8 mouse cellular contexts compared by ENCODE assay signal in the genomic region with DNA sequence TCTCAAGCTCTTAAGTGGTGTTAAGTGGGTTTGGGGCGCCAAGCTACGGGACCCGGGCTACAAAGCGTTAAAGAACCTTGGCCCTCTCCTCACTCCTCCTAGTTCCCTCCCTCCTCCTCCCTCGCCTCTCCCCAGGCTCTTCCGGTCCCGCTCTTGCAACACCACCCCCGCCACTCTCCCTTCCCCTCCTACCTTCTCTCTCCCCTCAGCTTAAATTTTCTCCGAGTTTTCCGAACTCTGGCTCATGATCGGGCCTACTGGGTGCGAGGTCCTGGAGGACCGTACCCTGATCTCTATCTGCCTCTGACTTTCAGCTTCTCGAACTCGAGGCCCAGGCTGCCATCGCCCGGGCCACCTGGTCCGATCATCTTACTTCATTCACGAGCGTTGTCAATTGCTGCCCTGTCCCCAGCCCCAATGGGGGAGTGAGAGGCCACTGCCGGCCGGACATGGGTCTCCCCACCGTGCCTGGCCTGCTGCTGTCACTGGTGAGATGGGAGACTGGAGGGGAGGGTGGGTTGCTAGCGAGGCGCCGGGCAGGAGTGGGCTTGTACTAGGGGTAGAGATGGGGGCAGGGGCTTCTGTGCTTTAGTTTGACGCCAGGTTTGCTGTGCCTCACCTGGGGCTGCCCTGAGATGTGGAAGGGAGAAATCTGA. TPM values are rescaled to one million over a fixed set of nuclear protein-coding genes. Genes with fewer than 3 reads are reported as not detected.
DNase-seq lines count a peak whose midpoint lies in the region; ATAC-seq and TF ChIP-seq lines count a peak whose summit lies in the region.

No protein-coding gene starts in this region.

- no peak for TF ChIP-seq CTCF in Patski (IDR thresholded peaks at IDR 0.05)
- TF ChIP-seq CTCF in kidney, postnatal 0 days (IDR thresholded peaks at IDR 0.05; ENCODE audit: low read depth) = no peak

- H3K9me3 ChIP-seq in embryonic facial prominence, embryonic 13.5 days = no peaks in the 10 kb centered on the region
- no peaks in the 10 kb centered on the region for H3K9me3 ChIP-seq in heart, embryonic 16.5 days (replicated peaks; ENCODE audit: control insufficient read depth, low read length)
- H3K9me3 ChIP-seq in kidney, postnatal 0 days (replicated peaks; ENCODE audit: low read length) = no peaks in the 10 kb centered on the region
- H3K9me3 ChIP-seq in stomach, embryonic 14.5 days (ENCODE audit: control insufficient read depth, low read depth, low read length) = no peaks in the 10 kb centered on the region

- WGBS in embryonic facial prominence, embryonic 13.5 days = under 1% methylated on average over 27 of the region's 27 CpGs
- WGBS in heart, embryonic 16.5 days = 1% methylated on average over 27 of the region's 27 CpGs
- under 1% methylated on average over 27 of the region's 27 CpGs for WGBS in kidney, postnatal 0 days
- WGBS in stomach, embryonic 14.5 days = under 1% methylated on average over 27 of the region's 27 CpGs

- DNase-seq in 416B (ENCODE audit: low read depth) (peak; percentile 83), Patski (ENCODE audit: low read depth, low spot score) (no peak)
- peak; percentile 97 for DNase-seq in kidney, postnatal 0 days (ENCODE audit: low spot score)
- DNase-seq in lung, postnatal 4 days = peak; percentile 85 to 88
- no peak for DNase-seq in layer of hippocampus, adult 8-10 months (ENCODE audit: low spot score in 2 of 2)

- H3K36me3 ChIP-seq in embryonic facial prominence, embryonic 13.5 days = no peaks in the 10 kb centered on the region
- no peaks in the 10 kb centered on the region for H3K36me3 ChIP-seq in heart, embryonic 16.5 days (ENCODE audit: control insufficient read depth, insufficient read depth)
- H3K36me3 ChIP-seq in kidney, postnatal 0 days (ENCODE audit: insufficient read depth, low read length) = no peaks in the 10 kb centered on the region
- H3K36me3 ChIP-seq in stomach, embryonic 14.5 days (ENCODE audit: control insufficient read depth, insufficient read depth, low read length) = no peaks in the 10 kb centered on the region

- ATAC-seq in Patski = peak; percentile 49
- ATAC-seq in embryonic facial prominence, embryonic 13.5 days (ENCODE audit: insufficient number of reproducible peaks, insufficient read depth, low FRiP score, low TSS enrichment, low read depth) = peak; percentile 71
- ATAC-seq in heart, embryonic 16.5 days (replicated peaks; ENCODE audit: extremely low read depth, insufficient read depth, low FRiP score) = peak; percentile 81
- ATAC-seq in kidney, postnatal 0 days (replicated peaks; ENCODE audit: low FRiP score, low read depth) = peak; percentile 73
- peak; percentile 86 for ATAC-seq in stomach, embryonic 14.5 days (ENCODE audit: insufficient number of reproducible peaks, insufficient read depth, low FRiP score, low read depth)

- H3K4me1 ChIP-seq in embryonic facial prominence, embryonic 13.5 days = peaks cover 55% of the 10 kb centered on the region
- H3K4me1 ChIP-seq in heart, embryonic 16.5 days (ENCODE audit: control insufficient read depth, insufficient read depth, low read length) = peaks cover 34% of the 10 kb centered on the region
- H3K4me1 ChIP-seq in kidney, postnatal 0 days (replicated peaks; ENCODE audit: insufficient read depth, low read length) = peaks cover 30% of the 10 kb centered on the region
- peaks cover 34% of the 10 kb centered on the region for H3K4me1 ChIP-seq in stomach, embryonic 14.5 days (ENCODE audit: control insufficient read depth, insufficient read depth, low read length)

- peak overlapping the region; percentile 83 for H3K9ac ChIP-seq in embryonic facial prominence, embryonic 13.5 days
- H3K9ac ChIP-seq in heart, embryonic 16.5 days (ENCODE audit: low read length) = peak overlapping the region; percentile 87
- H3K9ac ChIP-seq in kidney, postnatal 0 days (ENCODE audit: low read depth, low read length) = peak overlapping the region; percentile 66
- H3K9ac ChIP-seq in stomach, embryonic 14.5 days (replicated peaks; ENCODE audit: low read depth, low read length) = peak overlapping the region; percentile 86

- POLR2A ChIA-PET in Patski (lab: Charles Lee) = interaction anchor here (0.7 to 2.1 kb wide), 5 partner anchors 14 to 65 kb away, joined by 3 to 15 read pairs (median 3); a partner anchor contains a TSS

- CTCF ChIA-PET in Patski (lab: Charles Lee) = interaction anchor here (0.7 to 1.6 kb wide), 4 partner anchors 21 to 255 kb away, joined by 3 read pairs; no protein-coding TSS in a partner anchor

- peak overlapping the region; percentile 90 for H3K4me2 ChIP-seq in embryonic facial prominence, embryonic 13.5 days
- H3K4me2 ChIP-seq in heart, embryonic 16.5 days (ENCODE audit: low read depth, low read length) = peak overlapping the region; percentile 77
- peak overlapping the region; percentile 67 for H3K4me2 ChIP-seq in kidney, postnatal 0 days (ENCODE audit: low read length)
- peak overlapping the region; percentile 62 for H3K4me2 ChIP-seq in stomach, embryonic 14.5 days (replicated peaks; ENCODE audit: low read depth, low read length)

- H3K27me3 ChIP-seq in Patski = no peaks in the 10 kb centered on the region
- H3K27me3 ChIP-seq in embryonic facial prominence, embryonic 13.5 days = no peaks in the 10 kb centered on the region
- H3K27me3 ChIP-seq in heart, embryonic 16.5 days (ENCODE audit: control insufficient read depth, insufficient read depth, low read length) = no peaks in the 10 kb centered on the region
- H3K27me3 ChIP-seq in kidney, postnatal 0 days (ENCODE audit: insufficient read depth, low read length) = no peaks in the 10 kb centered on the region
- H3K27me3 ChIP-seq in stomach, embryonic 14.5 days (ENCODE audit: control insufficient read depth, insufficient read depth, low read length) = no peaks in the 10 kb centered on the region

- H3K27ac ChIP-seq in embryonic facial prominence, embryonic 13.5 days = peak overlapping the region; percentile 91
- H3K27ac ChIP-seq in heart, embryonic 16.5 days (ENCODE audit: low read length) = peak overlapping the region; percentile 88
- peak overlapping the region; percentile 80 for H3K27ac ChIP-seq in kidney, postnatal 0 days
- H3K27ac ChIP-seq in stomach, embryonic 14.5 days (ENCODE audit: low read length) = peak overlapping the region; percentile 91

- peak overlapping the region; percentile 80 for H3K4me3 ChIP-seq in embryonic facial prominence, embryonic 13.5 days
- peak overlapping the region; percentile 74 for H3K4me3 ChIP-seq in heart, embryonic 16.5 days (ENCODE audit: low read length)
- H3K4me3 ChIP-seq in kidney, postnatal 0 days (replicated peaks; ENCODE audit: low read depth, low read length) = peak overlapping the region; percentile 53
- H3K4me3 ChIP-seq in stomach, embryonic 14.5 days (ENCODE audit: low read depth, low read length) = peak overlapping the region; percentile 82

- in situ Hi-C loops in Patski (cut with MboI; ENCODE audit: low pct_unique_long_range_greater_than_20kb) = loop anchor here (10.0 kb wide), 1 partner anchor 215 kb away; a partner anchor contains a TSS

RNA-seq across cellular contexts. Expression of a gene that starts 0.5 kb away (rescaled TPM):
- polyA plus RNA-seq in Patski (2021) = 190 TPM
- 62.3 and 67.9 TPM in 2 replicates for polyA plus RNA-seq in embryonic facial prominence, embryonic 13.5 days (2015; fragmentation: Nextera tagmentation; extraction: Ambion mirVana)
- polyA plus RNA-seq in heart, embryonic 16.5 days (2015; fragmentation: Nextera tagmentation; extraction: Ambion mirVana) = 54.2 and 54.8 TPM in 2 replicates
- 77.9 and 80.4 TPM in 2 replicates for polyA plus RNA-seq in kidney, postnatal 0 days (2015; fragmentation: Nextera tagmentation; extraction: Ambion mirVana)
- 64.2 and 69.9 TPM in 2 replicates for polyA plus RNA-seq in stomach, embryonic 14.5 days (2014; fragmentation: Nextera tagmentation; extraction: Ambion mirVana)
- total RNA-seq in layer of hippocampus, adult 8-10 months (2022) = 10 to 100 TPM; 11.0 to 36.7 (median 21.8) TPM

RNA-seq across cellular contexts. Expression of a gene that starts 29.2 kb away (rescaled TPM):
- polyA plus RNA-seq in Patski (2021) = 1.8 TPM
- polyA plus RNA-seq in embryonic facial prominence, embryonic 13.5 days (2015; fragmentation: Nextera tagmentation; extraction: Ambion mirVana) = 1.3 and 1.5 TPM in 2 replicates
- polyA plus RNA-seq in heart, embryonic 16.5 days (2015; fragmentation: Nextera tagmentation; extraction: Ambion mirVana) = 2.6 and 2.9 TPM in 2 replicates
- polyA plus RNA-seq in kidney, postnatal 0 days (2015; fragmentation: Nextera tagmentation; extraction: Ambion mirVana) = 19.9 and 22.7 TPM in 2 replicates
- 1.3 and 2.6 TPM in 2 replicates for polyA plus RNA-seq in stomach, embryonic 14.5 days (2014; fragmentation: Nextera tagmentation; extraction: Ambion mirVana)
- total RNA-seq in layer of hippocampus, adult 8-10 months (2022) = 1 to 10 TPM; 4.3 to 5.6 (median 5.3) TPM

RNA-seq across cellular contexts. Expression of a gene that starts 30.9 kb away (rescaled TPM):
- 0.49 TPM for polyA plus RNA-seq in Patski (2021)
- polyA plus RNA-seq in embryonic facial prominence, embryonic 13.5 days (2015; fragmentation: Nextera tagmentation; extraction: Ambion mirVana) = 1.1 and 1.3 TPM in 2 replicates
- 0.25 and 0.41 TPM in 2 replicates for polyA plus RNA-seq in heart, embryonic 16.5 days (2015; fragmentation: Nextera tagmentation; extraction: Ambion mirVana)
- 3.1 and 3.4 TPM in 2 replicates for polyA plus RNA-seq in kidney, postnatal 0 days (2015; fragmentation: Nextera tagmentation; extraction: Ambion mirVana)
- polyA plus RNA-seq in stomach, embryonic 14.5 days (2014; fragmentation: Nextera tagmentation; extraction: Ambion mirVana) = 1.7 and 2.1 TPM in 2 replicates
- total RNA-seq in layer of hippocampus, adult 8-10 months (2022) = under 1 TPM in 1 of 4 experiments, not detected in 3; 0.12 TPM

RNA-seq across cellular contexts. Expression of a gene that starts 36.0 kb away (rescaled TPM):
- polyA plus RNA-seq in Patski (2021) = 164 TPM
- 33.1 TPM in 2 replicates for polyA plus RNA-seq in embryonic facial prominence, embryonic 13.5 days (2015; fragmentation: Nextera tagmentation; extraction: Ambion mirVana)
- polyA plus RNA-seq in heart, embryonic 16.5 days (2015; fragmentation: Nextera tagmentation; extraction: Ambion mirVana) = 43.0 and 51.4 TPM in 2 replicates
- polyA plus RNA-seq in kidney, postnatal 0 days (2015; fragmentation: Nextera tagmentation; extraction: Ambion mirVana) = 69.8 and 71.6 TPM in 2 replicates
- polyA plus RNA-seq in stomach, embryonic 14.5 days (2014; fragmentation: Nextera tagmentation; extraction: Ambion mirVana) = 55.1 and 62.6 TPM in 2 replicates
- total RNA-seq in layer of hippocampus, adult 8-10 months (2022) = 10 to 100 TPM in 2 of 4 experiments, 1 to 10 TPM in 2; 8.1 to 16.8 (median 11.5) TPM

Comparison
In these comparisons a context has a peak if more than half of its experiments do, and no peak if none do; other contexts are left out.
1. DNase-seq: peak in 416B (single experiment), kidney, postnatal 0 days (single experiment) and lung, postnatal 4 days (2 of 2); none in Patski (single experiment) and layer of hippocampus, adult 8-10 months (0 of 2).
2. Peak in every context shown above with its lines, with median percentiles within 50 percentile points of each other: ATAC-seq, H3K27ac ChIP-seq, H3K4me2 ChIP-seq, H3K4me3 ChIP-seq and H3K9ac ChIP-seq.